Mouse (Mus musculus) urinary bladder, adult 2 months (tissue): Measurements from ENCODE around the gene Rapgef1. TPM values are rescaled to one million over a fixed set of nuclear protein-coding genes. Genes with fewer than 3 reads are reported as not detected.
"Not testable (repeated sequence)": the region's sequence is repeated elsewhere in the genome, so short reads cannot be mapped to it uniquely, and the experiment has no call there.

Source experiments
- DNase-seq: peaks from one replicate; pipeline ENCODE4 v3.0.0; 2022; ENCODE audit warnings: low spot score
- polyA plus RNA-seq: library from polyadenylated mRNA; depleted of rRNA; stranded (reverse); fragments of >200 nt; gene quantifications from 2 replicates; pipeline ENCODE4 v1.2.3, GENCODE M21; 2012

The Rapgef1 gene
- polyA plus RNA-seq, 1 experiment, result 29.0 TPM

DNA sequence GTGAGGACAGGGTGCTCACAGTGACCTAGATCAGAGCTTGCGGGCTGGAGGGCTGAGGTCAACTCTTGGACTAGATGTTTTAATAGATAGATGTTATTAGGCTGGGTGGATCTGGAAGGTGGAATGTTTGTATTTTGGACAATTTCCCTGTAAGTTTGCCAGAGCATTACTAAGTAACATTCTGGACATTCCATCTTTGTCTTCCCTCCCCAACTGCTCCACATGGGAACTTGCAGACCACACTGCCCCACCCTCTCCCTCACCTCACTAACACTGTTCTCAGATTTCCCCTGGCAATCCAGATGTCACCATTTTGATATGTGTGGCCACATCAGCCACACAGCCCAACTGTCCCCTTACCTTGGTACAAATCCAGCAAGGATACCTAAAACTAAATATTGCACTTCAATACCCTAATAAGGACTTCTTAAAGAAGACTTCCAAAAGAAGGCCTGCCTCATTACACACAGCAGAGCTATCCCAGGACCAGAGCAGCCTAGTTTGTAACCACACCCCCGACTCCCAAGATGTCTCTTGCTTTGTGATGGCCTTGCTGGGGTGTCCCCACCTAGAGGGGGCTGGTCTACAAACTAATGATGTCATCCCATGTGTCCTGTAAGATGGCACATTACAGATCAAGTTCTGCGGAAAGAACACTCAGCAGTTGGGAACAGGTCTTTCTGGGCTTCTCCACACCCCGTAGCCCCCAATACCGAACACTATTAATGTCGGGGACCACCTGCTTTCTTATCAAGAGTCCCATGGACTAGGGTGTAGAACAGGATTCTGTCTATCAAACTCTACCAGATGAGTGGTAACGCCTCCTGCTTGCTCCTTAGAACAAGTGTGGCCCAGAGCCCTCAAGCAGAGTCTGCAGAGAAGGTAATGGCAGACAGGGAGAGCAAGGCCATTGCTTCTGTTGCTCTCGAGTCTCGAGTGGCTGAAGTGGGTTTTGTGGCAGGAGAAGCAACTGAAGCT is 83.9 kb downstream of the Rapgef1 start:
- no peak for DNase-seq

DNA sequence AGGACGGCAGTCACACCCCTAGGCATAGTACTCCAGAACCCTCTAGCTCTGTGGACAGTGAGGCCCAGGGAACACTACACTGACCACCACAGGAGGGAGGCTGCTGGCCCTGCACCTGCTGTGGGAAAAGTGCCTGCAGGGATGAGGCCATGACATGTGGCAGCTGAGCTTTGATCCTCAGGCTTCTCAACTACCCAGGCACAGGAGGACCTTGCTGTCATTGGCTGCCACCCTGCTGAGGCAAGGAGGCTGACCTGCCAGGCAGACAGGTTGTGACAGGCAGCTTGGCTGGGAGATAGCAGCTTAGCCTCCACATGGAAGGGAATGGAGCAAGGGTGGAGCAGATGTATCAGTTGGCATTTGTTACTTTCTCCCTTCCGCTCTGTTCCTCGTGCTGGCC is 86.0 kb downstream of the Rapgef1 start:
- no peak for DNase-seq

GRCm38 (mm10) chr2:29706726-29707620 is 87.5 kb downstream of the Rapgef1 start:
- no peak for DNase-seq

- DNase-seq, result no peak
These were observed 88.2 kb downstream of the Rapgef1 start for GRCm38 (mm10) chr2:29707731-29708130.

GRCm38 (mm10) chr2:29708209-29708608 is 88.7 kb downstream of the Rapgef1 start:
- DNase-seq, result not testable (repeated sequence)

GRCm38 (mm10) chr2:29711038-29711437 is 91.5 kb downstream of the Rapgef1 start:
- no peak for DNase-seq

- no peak for DNase-seq
These were observed 92.4 kb downstream of the Rapgef1 start for GRCm38 (mm10) chr2:29711877-29712276.

DNA sequence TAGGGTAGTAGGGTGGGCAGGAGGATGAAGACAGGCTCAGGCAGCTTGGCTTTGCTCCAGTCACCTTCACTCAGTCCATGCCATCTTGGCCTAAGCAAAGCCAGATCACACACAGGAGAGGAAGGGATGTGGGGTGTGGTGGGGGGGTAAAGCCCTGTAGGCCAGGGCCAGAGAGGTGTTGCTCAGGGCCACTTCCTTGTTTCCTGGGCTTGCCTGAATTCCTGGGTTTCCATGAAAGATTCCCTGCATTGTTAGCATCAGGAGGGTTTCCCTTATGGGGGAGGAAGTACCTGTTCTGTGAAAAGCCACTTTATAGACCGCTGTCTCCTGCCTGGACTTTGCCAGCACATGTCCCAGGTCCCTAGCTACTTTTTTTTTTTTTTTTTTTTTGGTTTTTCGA is 94.0 kb downstream of the Rapgef1 start:
- DNase-seq, result no peak

GRCm38 (mm10) chr2:29714127-29714526 is 94.6 kb downstream of the Rapgef1 start:
- DNase-seq, result no peak

- DNase-seq, result no peak
These were observed 96.6 kb downstream of the Rapgef1 start for GRCm38 (mm10) chr2:29716143-29716542.

DNA sequence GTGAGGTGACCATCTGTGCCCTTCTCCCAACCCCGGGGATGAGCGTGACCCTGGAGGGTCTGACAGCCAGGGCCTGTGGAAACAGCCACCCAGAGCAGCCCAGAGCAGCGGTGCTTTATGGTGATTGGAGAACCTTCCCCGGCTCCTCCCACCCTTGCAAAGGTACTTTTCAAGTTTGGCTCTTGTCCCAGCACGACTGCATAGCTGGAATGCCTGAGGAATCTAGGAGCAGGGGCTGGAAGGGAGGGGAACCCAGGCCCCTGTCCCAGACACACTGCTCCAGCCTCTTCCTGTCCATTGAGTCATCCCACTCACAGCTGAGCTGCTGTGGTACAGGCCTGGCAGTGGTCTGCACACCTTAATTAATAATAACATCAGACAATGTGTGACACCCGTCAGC is 97.2 kb downstream of the Rapgef1 start:
- DNase-seq, result no peak

DNA sequence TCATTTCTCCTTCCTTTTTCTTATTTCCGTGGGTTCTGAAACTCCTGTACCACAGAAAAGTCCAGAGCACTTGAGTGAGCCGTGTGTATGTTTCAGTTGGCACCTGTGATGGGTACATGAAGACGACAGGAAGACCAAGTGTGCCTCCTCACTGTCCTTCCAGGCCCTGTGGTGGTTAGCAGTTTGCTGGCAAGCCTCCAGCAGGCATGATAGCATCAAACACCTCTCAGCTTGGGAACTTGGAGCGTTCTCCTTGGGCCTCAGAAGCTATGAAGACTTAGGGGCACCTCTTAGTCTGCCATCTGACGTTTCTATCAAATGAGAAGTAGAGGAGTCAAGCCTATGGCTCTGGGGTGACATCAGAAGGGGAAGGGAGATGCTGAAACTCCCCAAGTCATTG is 99.1 kb downstream of the Rapgef1 start:
- DNase-seq, result no peak

- no peak for DNase-seq
These were observed 103.6 kb downstream of the Rapgef1 start for GRCm38 (mm10) chr2:29723132-29723531.

DNA sequence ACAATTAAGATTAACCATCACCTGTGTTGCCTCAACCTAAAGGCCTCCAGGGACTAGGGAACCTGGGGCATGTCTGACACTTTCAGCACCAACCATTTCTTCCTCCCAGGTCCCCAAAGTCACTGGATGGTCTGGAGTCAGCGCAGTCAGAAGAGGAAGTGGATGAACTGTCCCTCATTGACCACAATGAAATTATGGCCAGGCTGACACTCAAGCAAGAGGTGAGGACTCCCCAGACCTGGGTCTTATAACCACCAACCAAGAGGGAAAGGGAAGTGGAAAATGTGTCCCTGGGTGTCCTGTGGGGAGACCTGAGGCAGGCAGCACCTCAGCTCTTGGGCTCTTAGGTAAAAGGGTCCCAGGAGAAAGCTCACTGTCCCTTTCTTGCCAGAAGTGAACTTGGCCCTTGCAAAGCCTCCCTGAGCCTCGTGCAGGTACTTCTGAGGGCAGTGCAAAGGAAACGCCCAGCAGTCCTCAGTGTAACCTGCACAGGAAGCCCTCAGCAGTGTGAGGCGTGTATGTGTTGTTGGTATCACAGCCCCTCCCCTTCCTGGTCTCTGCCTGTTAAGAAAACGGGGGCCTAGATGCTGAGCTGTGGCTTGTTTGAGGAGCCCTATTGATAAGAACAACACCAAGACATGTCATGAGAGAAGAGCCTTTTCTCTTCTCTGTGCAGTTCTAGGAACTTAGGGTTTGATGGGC is 105.3 kb downstream of the Rapgef1 start:
- no peak for DNase-seq

GRCm38 (mm10) chr2:29729500-29729899 is 110.0 kb downstream of the Rapgef1 start:
- no peak for DNase-seq

- no peak for DNase-seq
These were observed 112.0 kb downstream of the Rapgef1 start for GRCm38 (mm10) chr2:29731545-29731944.

DNA sequence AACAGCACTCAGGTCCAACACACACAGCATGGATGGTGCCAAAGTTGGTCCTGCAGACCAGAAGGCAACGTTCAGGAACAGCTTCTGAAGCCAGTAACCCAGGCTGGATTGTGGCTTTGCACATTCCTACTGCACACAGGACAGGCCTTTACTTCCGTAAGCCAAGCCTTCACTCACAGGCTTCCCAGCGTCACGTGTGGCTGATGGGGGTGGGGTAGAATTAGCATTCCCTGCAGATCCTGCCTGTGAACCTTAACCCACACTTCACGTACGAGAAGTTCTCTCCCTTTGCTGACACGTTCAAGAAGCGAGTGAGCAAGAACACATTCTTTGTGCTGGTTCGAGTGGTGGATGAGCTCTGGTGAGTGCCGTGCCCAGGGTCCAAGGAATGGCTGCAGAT is 113.0 kb downstream of the Rapgef1 start:
- DNase-seq, result no peak

GRCm38 (mm10) chr2:29733348-29733747 is 113.8 kb downstream of the Rapgef1 start:
- DNase-seq, result no peak

DNA sequence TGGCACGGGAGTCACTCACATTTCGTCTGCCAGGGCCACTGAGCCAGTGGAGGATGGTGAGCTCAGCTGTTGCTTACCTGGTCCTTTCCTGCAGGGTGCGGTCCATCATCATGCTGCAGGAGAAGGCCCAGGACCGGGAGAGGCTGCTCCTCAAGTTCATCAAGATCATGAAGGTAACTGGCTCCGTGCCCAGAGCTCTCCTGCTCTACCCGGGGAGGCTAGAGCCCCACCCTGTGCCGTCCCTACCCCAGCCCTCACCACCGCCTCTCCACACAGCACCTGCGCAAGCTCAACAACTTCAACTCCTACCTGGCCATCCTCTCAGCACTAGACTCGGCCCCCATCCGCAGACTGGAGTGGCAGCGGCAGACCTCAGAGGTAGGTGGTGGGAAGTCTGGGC is 116.2 kb downstream of the Rapgef1 start:
- no peak for DNase-seq

DNA sequence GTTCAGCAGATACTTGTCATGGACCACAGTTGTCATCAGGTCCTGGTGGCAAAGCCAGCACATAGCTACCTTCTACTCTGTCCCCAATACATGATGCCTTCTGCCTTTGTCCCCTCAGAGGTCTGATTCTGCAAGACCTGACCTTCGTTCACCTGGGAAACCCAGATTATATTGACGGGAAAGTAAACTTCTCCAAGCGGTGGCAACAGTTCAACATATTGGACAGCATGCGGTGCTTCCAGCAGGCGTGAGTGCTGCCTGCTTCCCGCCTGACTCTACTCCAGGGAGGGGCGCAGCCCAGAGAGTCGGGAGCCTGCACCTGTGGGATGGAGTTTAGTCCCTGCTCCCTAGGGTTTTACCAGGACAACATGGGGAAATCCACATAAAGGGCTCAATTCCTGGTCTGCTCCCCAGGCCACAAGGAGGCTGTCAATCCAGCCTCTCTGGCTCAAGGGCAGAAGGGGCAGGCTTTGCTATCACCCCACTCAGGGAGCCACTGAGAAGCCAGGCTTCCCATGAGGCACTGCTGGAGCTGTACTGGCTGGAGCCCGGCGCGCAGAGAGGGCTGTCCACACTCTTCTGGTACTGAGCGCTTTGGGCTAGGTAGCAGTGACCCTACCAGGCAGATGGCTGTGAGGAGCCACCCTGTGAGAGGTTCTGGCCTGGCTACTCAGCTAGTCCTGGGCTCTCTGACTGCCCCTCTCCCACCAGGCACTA is 117.8 kb downstream of the Rapgef1 start:
- DNase-seq, result no peak

DNA sequence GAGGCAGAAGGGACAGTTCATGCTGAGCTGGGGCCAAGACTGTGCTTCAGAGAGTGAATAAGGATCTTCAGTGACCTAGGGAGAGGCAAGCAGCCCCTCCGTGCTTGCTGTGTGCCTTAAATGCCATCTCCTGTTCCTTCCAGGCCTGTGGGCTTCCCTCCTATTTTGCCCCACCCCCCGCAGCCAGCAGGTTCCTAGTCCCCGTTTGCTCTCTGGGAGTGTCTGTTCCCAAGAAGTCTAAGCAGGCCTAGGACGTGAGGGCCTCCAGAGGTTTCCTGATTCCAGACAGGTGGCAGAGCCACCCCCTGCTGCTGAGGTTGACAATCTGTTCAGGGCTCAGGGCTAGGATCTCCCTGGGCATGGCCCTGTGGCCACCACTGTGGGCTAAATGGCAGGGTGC is 119.3 kb downstream of the Rapgef1 start:
- DNase-seq, result no peak
